Mouse (Mus musculus): ENCODE measurements around the gene Pole2. TPM values are rescaled to one million over a fixed set of nuclear protein-coding genes. Genes with fewer than 3 reads are reported as not detected.

Gene Pole2
- total and polyA plus RNA-seq, 2 experiments from 2014 or later, result 2.6 to 5.0 TPM

GRCm38 (mm10) chr12:69229251-69229650 is 1.3 kb upstream of the Pole2 start:
- no peaks in the 10 kb centered on the region for H3K36me3 ChIP-seq (ENCODE audit: insufficient read depth)
- WGBS, result 55% methylated on average over 2 of the region's 2 CpGs

GRCm38 (mm10) chr12:69220613-69221277 is 7.2 kb downstream of the Pole2 start:
- Histone ChIP-seq H3K27me3 (ENCODE audit: insufficient read depth, low read length) (no peaks in the 10 kb centered on the region), H3K9me3 (ENCODE audit: low read length) (no peaks in the 10 kb centered on the region), H3K9ac (no peak overlapping the region), H3K27ac (ENCODE audit: low read depth, low read length) (no peak overlapping the region), H3K4me3 (ENCODE audit: low read depth, low read length) (no peak overlapping the region), H3K4me2 (ENCODE audit: low read depth) (no peak overlapping the region), H3K36me3 (ENCODE audit: insufficient read depth) (no peaks in the 10 kb centered on the region), H3K4me1 (ENCODE audit: insufficient read depth) (no peaks in the 10 kb centered on the region)
- no peak for TF ChIP-seq CTCF (IDR thresholded peaks at IDR 0.05; ENCODE audit: low read depth)
- no peak for ATAC-seq
- 93% methylated on average over 19 of the region's 19 CpGs for WGBS
- no peak for DNase-seq

More at GRCm38 (mm10) chr12:69229251-69229650, 1.3 kb upstream of the Pole2 start:
- H3K9me3 ChIP-seq (ENCODE audit: low read length), result no peaks in the 10 kb centered on the region
- no peak for ATAC-seq
- no peak for DNase-seq
- no peak overlapping the region for H3K9ac ChIP-seq
- H3K27me3 ChIP-seq (ENCODE audit: insufficient read depth, low read length), result no peaks in the 10 kb centered on the region
- no peak overlapping the region for H3K4me3 ChIP-seq (ENCODE audit: low read depth, low read length)
- no peaks in the 10 kb centered on the region for H3K4me1 ChIP-seq (ENCODE audit: insufficient read depth)
- no peak overlapping the region for H3K4me2 ChIP-seq (ENCODE audit: low read depth)
- no peak overlapping the region for H3K27ac ChIP-seq (ENCODE audit: low read depth, low read length)
- TF ChIP-seq CTCF (IDR thresholded peaks at IDR 0.05; ENCODE audit: low read depth), result peak; percentile 16; the same call in 1 of the 2 replicates

GRCm38 (mm10) chr12:69216587-69216986 is 11.4 kb downstream of the Pole2 start:
- WGBS, result 85% methylated on average over 7 of the region's 7 CpGs
- no peak for ATAC-seq
- Histone ChIP-seq H3K27me3 (ENCODE audit: insufficient read depth, low read length) (no peaks in the 10 kb centered on the region), H3K36me3 (ENCODE audit: insufficient read depth) (no peaks in the 10 kb centered on the region), H3K4me3 (ENCODE audit: low read depth, low read length) (no peak overlapping the region), H3K4me2 (ENCODE audit: low read depth) (no peak overlapping the region), H3K9ac (no peak overlapping the region), H3K4me1 (ENCODE audit: insufficient read depth) (no peaks in the 10 kb centered on the region), H3K27ac (ENCODE audit: low read depth, low read length) (no peak overlapping the region), H3K9me3 (ENCODE audit: low read length) (no peaks in the 10 kb centered on the region)
- TF ChIP-seq CTCF (IDR thresholded peaks at IDR 0.05; ENCODE audit: low read depth), result no peak
- DNase-seq, result no peak

GRCm38 (mm10) chr12:69215000-69215785 is 12.8 kb downstream of the Pole2 start:
- 56% methylated on average over 3 of the region's 3 CpGs for WGBS
- H3K4me1 ChIP-seq (ENCODE audit: insufficient read depth), result no peaks in the 10 kb centered on the region
- TF ChIP-seq CTCF (IDR thresholded peaks at IDR 0.05; ENCODE audit: low read depth), result no peak
- H3K4me3 ChIP-seq (ENCODE audit: low read depth, low read length), result no peak overlapping the region
- H3K36me3 ChIP-seq (ENCODE audit: insufficient read depth), result no peaks in the 10 kb centered on the region
- no peaks in the 10 kb centered on the region for H3K9me3 ChIP-seq (ENCODE audit: low read length)
- no peak overlapping the region for H3K9ac ChIP-seq
- ATAC-seq (no peak; the same call in none of the 2 replicates), DNase-seq (peak; percentile 49)
- H3K27ac ChIP-seq (ENCODE audit: low read depth, low read length), result no peak overlapping the region; the same call in 1 of the 2 replicates
- no peak overlapping the region for H3K4me2 ChIP-seq (ENCODE audit: low read depth)
- H3K27me3 ChIP-seq (ENCODE audit: insufficient read depth, low read length), result no peaks in the 10 kb centered on the region

GRCm38 (mm10) chr12:69214393-69214792 is 13.6 kb downstream of the Pole2 start:
- Histone ChIP-seq H3K27me3 (ENCODE audit: insufficient read depth, low read length) (no peaks in the 10 kb centered on the region), H3K9ac (no peak overlapping the region), H3K4me2 (ENCODE audit: low read depth) (no peak overlapping the region), H3K4me3 (ENCODE audit: low read depth, low read length) (no peak overlapping the region), H3K9me3 (ENCODE audit: low read length) (no peaks in the 10 kb centered on the region), H3K36me3 (ENCODE audit: insufficient read depth) (no peaks in the 10 kb centered on the region), H3K27ac (ENCODE audit: low read depth, low read length) (no peak overlapping the region), H3K4me1 (ENCODE audit: insufficient read depth) (no peaks in the 10 kb centered on the region)
- DNase-seq (no peak), ATAC-seq (no peak)
- TF ChIP-seq CTCF (IDR thresholded peaks at IDR 0.05; ENCODE audit: low read depth), result no peak
- WGBS, result 91% methylated on average over 7 of the region's 7 CpGs

GRCm38 (mm10) chr12:69213186-69213777 is 14.7 kb downstream of the Pole2 start:
- Histone ChIP-seq H3K36me3 (ENCODE audit: insufficient read depth) (no peaks in the 10 kb centered on the region), H3K9ac (no peak overlapping the region), H3K27me3 (ENCODE audit: insufficient read depth, low read length) (no peaks in the 10 kb centered on the region), H3K9me3 (ENCODE audit: low read length) (no peaks in the 10 kb centered on the region), H3K4me1 (ENCODE audit: insufficient read depth) (no peaks in the 10 kb centered on the region), H3K27ac (ENCODE audit: low read depth, low read length) (no peak overlapping the region), H3K4me3 (ENCODE audit: low read depth, low read length) (no peak overlapping the region), H3K4me2 (ENCODE audit: low read depth) (no peak overlapping the region)
- ATAC-seq, result no peak
- DNase-seq, result no peak
- no peak for TF ChIP-seq CTCF (IDR thresholded peaks at IDR 0.05; ENCODE audit: low read depth)
- 96% methylated on average over 13 of the region's 13 CpGs for WGBS

GRCm38 (mm10) chr12:69211057-69211456 is 16.9 kb downstream of the Pole2 start:
- H3K9ac ChIP-seq, result no peak overlapping the region
- DNase-seq, result peak; percentile 27
- H3K9me3 ChIP-seq (ENCODE audit: low read length), result no peaks in the 10 kb centered on the region
- peak; percentile 40; the same call in 1 of the 2 replicates for ATAC-seq
- no peaks in the 10 kb centered on the region for H3K27me3 ChIP-seq (ENCODE audit: insufficient read depth, low read length)
- peak; percentile 62 for TF ChIP-seq CTCF (IDR thresholded peaks at IDR 0.05; ENCODE audit: low read depth)
- no peaks in the 10 kb centered on the region for H3K4me1 ChIP-seq (ENCODE audit: insufficient read depth)
- 73% methylated on average over 5 of the region's 5 CpGs for WGBS
- no peak overlapping the region for H3K4me3 ChIP-seq (ENCODE audit: low read depth, low read length)
- H3K4me2 ChIP-seq (ENCODE audit: low read depth), result no peak overlapping the region
- H3K36me3 ChIP-seq (ENCODE audit: insufficient read depth), result no peaks in the 10 kb centered on the region
- no peak overlapping the region for H3K27ac ChIP-seq (ENCODE audit: low read depth, low read length)

Measured in forebrain, postnatal 0 days (tissue).